Mouse (Mus musculus) ovary, adult 18-20 months (tissue): Measurements from ENCODE around the gene Pde7b.

Experiments
- DNase-seq: peaks from one replicate; pipeline ENCODE4 v3.0.0; 2022; ENCODE audit warnings: low spot score, mixed read lengths

The Pde7b gene

GRCm38 (mm10) chr10:20421299-20421883, 303.5 kb downstream of the Pde7b start:
- no peak for DNase-seq

- DNase-seq = no peak
Measured at GRCm38 (mm10) chr10:20420296-20420695, 304.6 kb downstream of the Pde7b start.

- no peak for DNase-seq
Measured at GRCm38 (mm10) chr10:20418856-20419219, 306.0 kb downstream of the Pde7b start.

- no peak for DNase-seq
Measured at GRCm38 (mm10) chr10:20418202-20418855, 306.5 kb downstream of the Pde7b start.

- no peak for DNase-seq
Measured at GRCm38 (mm10) chr10:20409181-20409580, 315.7 kb downstream of the Pde7b start.

GRCm38 (mm10) chr10:20408336-20408735, 316.5 kb downstream of the Pde7b start:
- DNase-seq = no peak

GRCm38 (mm10) chr10:20405471-20405870, 319.4 kb downstream of the Pde7b start:
- DNase-seq = no peak

GRCm38 (mm10) chr10:20402941-20403340, 321.9 kb downstream of the Pde7b start:
- DNase-seq = no peak

GRCm38 (mm10) chr10:20400406-20400805, 324.5 kb downstream of the Pde7b start:
- DNase-seq = no peak

GRCm38 (mm10) chr10:20398641-20399390, 326.1 kb downstream of the Pde7b start:
- no peak for DNase-seq

GRCm38 (mm10) chr10:20398224-20398623, 326.7 kb downstream of the Pde7b start:
- DNase-seq = no peak

- DNase-seq = no peak
Measured at GRCm38 (mm10) chr10:20395778-20396177, 329.1 kb downstream of the Pde7b start.

- no peak for DNase-seq
Measured at GRCm38 (mm10) chr10:20394815-20395214, 330.1 kb downstream of the Pde7b start.

GRCm38 (mm10) chr10:20390568-20390967, 334.3 kb downstream of the Pde7b start:
- no peak for DNase-seq

GRCm38 (mm10) chr10:20382807-20383419, 342.0 kb downstream of the Pde7b start:
- DNase-seq = no peak

- no peak for DNase-seq
Measured at GRCm38 (mm10) chr10:20381352-20381751, 343.5 kb downstream of the Pde7b start.

GRCm38 (mm10) chr10:20380798-20381197, 344.1 kb downstream of the Pde7b start:
- DNase-seq = no peak

- DNase-seq = no peak
Measured at GRCm38 (mm10) chr10:20379071-20379735, 345.7 kb downstream of the Pde7b start.

GRCm38 (mm10) chr10:20377621-20378020, 347.3 kb downstream of the Pde7b start:
- DNase-seq = no peak

GRCm38 (mm10) chr10:20372046-20372445, 352.8 kb downstream of the Pde7b start:
- DNase-seq = no peak

GRCm38 (mm10) chr10:20362450-20363118, 362.3 kb downstream of the Pde7b start:
- no peak for DNase-seq
